Mouse (Mus musculus): ENCODE measurements around the gene Opcml.

Gene Opcml

DNA sequence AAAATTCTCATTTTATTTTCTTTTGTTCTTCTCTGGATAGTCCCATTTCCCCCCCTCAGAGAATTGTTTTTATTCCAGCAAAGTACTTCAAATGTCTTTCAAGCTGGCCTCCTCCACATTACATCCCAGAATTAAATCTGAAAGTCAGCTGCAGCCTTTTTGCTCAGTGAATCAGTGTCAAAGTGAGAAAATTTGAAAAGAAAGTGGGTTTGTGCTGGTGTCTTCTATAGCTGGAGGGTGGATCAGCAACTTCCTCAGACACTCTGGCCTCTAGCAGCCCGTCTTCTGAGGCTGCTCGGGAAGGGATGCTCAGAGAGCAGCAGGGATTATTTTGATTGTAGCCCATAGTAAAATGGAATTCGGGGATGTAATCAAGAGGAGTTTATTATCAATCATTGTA, 81.0 kb downstream of the Opcml start:
- no peak for DNase-seq

- DNase-seq, result no peak
These were observed 99.1 kb downstream of the Opcml start for GRCm38 (mm10) chr9:27889636-27890035.

- no peak for DNase-seq
These were observed 126.7 kb downstream of the Opcml start for GRCm38 (mm10) chr9:27917250-27917649.

- no peak for DNase-seq
These were observed 132.9 kb downstream of the Opcml start for GRCm38 (mm10) chr9:27923495-27923894.

DNA sequence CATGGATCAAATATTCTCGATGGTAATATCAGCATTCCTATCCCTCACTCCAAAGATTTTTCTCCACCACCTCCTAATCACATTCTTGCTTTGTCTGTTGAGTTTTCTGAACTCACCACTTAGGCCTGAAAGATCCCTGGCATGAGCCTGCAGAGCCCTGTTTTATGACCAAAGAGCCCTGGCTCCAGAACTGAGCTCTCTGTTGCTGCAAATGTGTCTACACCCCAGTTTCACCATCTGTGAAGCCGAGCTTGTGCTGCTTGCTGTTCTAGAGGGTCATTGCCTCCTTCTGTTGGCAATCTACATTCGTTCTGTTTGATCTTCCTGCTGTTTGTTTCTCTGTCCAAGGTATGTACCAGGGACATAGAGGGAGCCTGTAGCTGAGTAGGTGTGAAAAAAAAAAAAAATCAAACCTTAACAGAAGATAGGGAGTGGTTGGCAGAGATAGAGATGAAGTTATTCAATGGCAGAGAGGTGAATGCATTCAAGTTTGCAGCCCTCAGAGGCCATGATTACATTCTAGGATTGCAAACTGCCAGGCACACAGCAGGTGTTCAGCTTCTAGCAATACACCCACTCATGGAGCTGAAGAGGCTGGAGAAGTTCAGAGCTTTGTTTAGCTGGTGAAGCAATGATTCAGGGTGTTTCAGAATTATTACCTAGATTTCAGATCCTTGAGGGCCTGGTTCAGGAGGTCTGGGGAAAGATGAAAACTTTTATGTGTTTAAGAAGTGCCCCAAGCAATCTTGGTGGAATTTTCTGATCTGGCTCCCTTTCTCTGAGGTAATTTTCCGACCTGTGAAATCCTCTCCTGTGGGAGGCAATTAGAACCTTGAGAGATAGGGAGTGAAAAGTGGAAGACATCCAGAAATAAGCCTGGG, 133.6 kb downstream of the Opcml start:
- no peak for DNase-seq

DNA sequence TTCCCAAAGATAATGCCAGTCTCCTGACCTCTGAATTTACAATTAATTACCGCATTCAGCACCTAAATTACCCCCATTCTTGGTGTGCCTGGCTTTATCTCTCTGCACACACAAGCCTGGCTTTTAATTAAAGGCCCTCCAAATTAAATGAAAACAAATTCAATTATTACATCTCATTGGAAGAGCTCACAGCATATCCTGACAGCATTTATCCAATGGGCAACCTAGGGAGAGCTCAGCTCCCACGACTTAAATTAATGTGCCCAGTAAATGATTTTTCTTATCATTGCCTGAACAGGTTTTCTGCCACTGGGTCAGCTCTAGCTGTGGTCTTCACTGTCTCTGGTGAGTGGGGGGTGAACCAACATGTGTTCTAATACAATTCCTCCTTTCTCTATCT, 135.1 kb downstream of the Opcml start:
- no peak for DNase-seq

DNA sequence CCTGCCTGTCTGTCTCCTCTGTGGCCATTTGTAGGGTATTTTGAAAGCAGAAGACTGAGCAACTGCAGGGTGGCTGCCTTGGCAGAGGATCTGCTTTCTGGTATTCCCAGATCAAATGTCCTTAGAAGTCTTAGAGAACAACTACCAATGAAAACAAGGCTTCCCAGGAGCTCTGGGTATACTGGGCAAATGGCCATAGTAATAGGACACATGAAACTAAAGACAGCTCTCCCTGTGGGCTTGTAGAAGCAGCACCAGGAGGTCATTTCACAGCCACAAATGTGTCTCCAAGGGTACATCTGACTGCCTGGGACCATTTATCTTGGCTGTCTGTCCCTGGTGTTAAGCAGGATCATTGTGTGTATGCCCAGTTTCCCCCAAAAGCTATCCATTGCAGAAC, 146.7 kb downstream of the Opcml start:
- no peak for DNase-seq

DNA sequence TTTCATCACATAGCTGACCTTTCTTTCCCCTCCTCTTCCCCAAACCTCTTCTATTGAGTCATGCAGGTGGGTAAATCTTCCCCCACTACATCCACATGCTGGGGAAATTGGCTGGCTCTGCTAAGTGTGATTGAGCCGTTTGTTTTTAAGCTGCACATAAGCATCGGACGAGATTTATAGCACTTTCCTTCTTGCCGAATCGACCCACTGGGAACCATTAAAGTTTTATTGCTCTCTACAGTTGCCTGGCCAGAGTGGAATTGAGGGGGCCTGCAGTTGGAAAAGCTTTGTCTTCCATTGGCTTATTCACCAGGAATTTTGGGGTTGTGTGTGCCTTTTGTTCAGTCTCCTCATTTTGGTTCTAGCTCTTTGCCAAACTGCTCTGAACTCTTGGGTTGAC, 147.1 kb downstream of the Opcml start:
- no peak for DNase-seq

DNA sequence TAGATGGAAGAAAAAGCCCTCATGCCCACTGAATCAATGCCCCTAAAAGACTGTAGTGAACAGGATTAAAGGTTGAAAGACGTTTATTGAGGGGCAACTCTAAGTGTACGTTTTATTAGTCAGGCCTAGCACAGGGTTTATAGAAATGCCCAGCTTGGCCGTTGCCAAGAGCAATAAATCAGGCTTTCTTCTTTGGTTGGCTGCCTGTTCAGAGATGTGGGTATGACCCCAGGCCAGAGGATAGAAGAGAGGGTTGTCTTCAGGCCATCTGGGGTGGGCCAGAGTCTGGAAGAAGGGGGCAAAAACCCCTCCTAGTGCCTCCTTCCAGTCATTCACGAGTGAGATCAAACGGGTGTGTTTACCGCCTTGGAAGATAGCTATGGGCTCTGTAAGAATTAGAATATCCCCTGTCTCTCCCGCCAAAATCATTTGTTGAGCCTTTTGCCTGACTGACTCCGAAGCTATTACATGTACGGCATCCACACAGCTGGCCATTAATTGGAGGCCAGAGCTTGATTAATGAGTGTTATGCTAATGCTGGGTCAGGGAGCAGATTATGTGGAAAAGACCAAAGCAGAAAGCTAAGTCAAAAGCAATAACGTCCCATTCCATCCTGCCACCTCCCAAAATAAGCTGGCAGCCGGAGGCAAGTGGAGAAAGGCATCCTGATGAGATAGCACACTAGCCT, 154.9 kb downstream of the Opcml start:
- no peak for DNase-seq

DNA sequence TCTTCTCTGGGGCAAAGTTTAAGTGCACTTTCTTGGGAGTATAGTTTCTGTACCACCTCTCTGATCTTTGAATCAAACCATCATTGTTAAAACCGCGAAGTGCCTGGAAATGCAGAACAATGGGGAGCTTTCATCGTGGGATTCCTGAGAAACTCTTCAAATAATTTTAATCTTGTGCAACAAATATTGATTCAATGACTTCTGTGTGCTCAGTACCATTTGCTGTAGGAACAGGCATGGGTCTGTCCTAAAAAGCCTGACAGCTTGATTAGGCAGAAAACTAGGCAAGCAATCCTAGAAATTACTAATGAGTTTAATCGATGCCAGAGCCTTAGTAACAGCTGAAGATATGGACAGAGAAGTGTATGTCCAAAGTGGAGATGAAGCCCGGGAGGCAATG, 160.5 kb downstream of the Opcml start:
- no peak for DNase-seq

GRCm38 (mm10) chr9:27961682-27962081, 171.1 kb downstream of the Opcml start:
- DNase-seq, result no peak

DNA sequence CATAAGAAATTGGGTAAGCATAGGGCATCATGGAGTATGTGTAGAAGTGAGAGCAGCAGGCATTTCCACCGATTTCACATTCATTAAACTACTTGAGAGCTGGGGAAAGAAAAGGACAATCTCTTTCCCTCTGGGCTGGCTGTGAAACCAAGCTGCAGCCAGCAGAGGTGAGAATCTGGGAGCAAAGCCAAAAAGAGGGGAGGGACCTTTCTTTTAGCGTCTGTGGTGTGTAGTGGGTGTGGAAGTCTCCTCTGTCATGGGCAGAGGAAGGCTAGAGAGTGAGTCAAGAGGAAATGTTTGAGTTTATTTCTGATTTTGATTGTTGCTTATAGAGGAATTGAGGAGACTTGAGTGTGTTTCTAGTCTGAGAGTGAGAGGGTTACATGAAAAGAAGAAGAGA, 172.8 kb downstream of the Opcml start:
- no peak for DNase-seq

DNA sequence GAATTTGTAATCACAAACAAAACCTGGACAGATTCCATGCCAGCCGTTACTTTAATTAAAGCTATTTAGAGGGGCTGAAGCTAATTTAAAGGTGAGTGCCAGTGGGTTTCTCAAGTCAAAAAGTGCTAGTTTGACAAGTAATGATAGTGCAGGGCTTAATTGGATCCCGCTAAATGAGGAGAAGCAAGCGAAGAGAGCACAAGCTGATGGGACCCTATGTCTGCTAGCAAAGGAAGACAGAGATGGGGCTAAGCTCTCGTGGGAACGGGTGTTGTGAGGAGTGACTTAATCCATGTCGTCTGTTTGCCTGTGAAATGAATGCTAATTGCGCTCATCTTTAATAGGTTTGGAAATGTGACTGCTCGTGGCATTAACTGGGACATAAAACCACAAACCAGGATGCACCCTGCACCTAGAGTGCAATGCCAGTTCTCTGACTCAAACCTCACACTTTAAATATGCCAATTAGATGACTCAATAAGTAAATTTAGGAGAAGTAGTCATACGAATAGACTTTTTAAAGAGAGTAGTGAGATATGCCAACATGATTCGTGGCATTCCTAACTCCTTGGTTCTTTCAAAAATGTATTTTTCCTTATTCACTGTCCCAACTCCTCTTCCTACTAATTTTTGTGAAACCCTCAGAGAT, 174.5 kb downstream of the Opcml start:
- DNase-seq, result no peak

- DNase-seq, result no peak
These were observed 177.7 kb downstream of the Opcml start for GRCm38 (mm10) chr9:27968266-27968665.

GRCm38 (mm10) chr9:27972293-27972692, 181.7 kb downstream of the Opcml start:
- no peak for DNase-seq

- DNase-seq, result no peak
These were observed 192.0 kb downstream of the Opcml start for GRCm38 (mm10) chr9:27982576-27982975.

GRCm38 (mm10) chr9:27986604-27987588, 196.3 kb downstream of the Opcml start:
- DNase-seq, result no peak

DNA sequence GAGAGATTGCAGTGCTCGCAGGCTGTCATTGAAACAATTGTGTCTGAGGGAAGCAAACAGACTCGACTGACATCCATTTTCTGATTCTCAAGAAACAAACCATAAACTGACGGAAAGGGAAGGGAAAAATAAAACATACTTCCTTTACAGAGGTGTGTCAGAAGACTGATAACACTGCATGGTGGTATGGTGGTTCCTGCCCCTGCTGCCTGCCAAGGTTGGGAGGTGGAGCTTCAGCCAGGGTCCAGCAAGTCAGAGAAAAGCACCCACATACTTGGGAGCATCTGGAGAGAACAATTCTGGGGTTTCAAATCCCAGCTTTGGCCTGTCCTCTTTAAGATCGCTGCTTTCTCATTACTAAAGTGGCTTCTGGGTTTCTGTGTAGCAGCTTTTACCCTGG, 201.0 kb downstream of the Opcml start:
- no peak for DNase-seq

DNA sequence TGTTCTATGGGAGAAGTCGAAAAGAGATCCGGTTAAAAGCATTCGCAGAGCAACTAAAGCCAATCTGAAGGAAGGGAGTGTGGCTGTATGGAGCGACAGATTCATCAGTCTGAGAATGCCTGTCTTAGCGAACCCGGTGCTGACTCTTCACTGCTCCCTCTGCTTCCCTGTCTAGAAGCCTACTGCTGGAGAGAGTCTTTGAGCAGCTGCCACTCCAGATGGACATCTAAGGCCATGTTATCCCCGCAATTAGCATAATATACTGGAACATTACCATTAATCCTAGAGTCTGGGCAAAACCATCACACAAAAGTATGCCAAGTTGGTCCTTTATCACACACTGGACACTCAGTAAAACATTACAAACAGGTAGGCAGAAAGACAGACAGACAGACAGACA, 206.0 kb downstream of the Opcml start:
- no peak for DNase-seq

GRCm38 (mm10) chr9:27998767-27999166, 208.2 kb downstream of the Opcml start:
- DNase-seq, result no peak

DNA sequence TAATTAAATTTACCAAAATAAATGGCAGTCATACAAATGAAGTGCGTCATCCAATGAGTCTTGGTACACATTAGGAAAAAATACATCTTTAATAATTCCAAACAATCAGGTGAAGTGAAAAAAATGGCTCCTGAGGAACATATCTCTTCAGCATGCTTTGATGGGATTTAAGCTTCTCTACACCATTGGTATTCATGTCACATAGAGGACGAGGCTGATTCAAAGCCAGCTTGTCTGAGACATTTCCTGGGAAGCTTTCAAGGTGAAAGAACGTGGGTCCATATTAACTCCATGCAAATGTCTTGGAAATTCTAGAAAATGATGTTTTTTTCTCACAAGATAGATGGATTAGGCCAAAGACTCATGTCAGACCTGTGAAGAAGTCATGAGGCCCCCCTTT, 212.6 kb downstream of the Opcml start:
- DNase-seq, result no peak

- DNase-seq, result no peak
These were observed 220.9 kb downstream of the Opcml start for GRCm38 (mm10) chr9:28011483-28011882.

DNA sequence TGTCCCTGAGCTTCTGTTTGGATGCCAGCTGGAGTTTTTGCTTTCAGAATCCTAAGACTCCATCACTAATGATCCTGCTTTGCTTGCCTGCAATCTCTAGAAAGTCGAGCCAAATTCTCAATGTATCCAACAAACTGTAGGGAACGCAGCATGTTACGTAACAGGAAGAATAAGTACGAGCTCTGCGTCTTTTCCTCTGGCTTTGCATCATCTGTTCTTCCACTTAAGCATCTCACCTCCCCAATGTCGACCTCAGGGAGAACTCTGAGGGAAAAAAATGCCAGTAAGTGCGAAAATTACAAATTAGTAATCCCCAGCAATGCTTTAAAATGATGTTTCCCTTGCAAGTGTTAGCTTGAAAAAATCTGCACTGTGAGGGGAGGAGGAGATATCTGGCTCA, 222.1 kb downstream of the Opcml start:
- no peak for DNase-seq
